Mouse (Mus musculus) heart, adult 2 months (tissue): ENCODE results near the gene Mllt11.

Experiments used
- CTCF ChIP-seq: fragments of 200-600 bp; IDR thresholded peaks from 2 replicates; pipeline ENCODE4 v1.8.1; 2022; ENCODE audit warnings: antibody characterized with exemption, mild to moderate bottlenecking, moderate library complexity
- EP300 ChIP-seq: fragments of 200-500 bp; IDR thresholded peaks from 2 replicates; pipeline ENCODE4 v1.6.1; 2011; ENCODE audit warnings: low read depth, low read length, control low read depth; ENCODE audit not compliant: insufficient read depth
- POLR2A ChIP-seq: fragments of 200-500 bp; IDR thresholded peaks from 2 replicates; pipeline ENCODE4 v1.6.1; 2011; ENCODE audit warnings: mild to moderate bottlenecking, low read depth, low read length, control low read depth; ENCODE audit not compliant: insufficient read depth

DNA sequence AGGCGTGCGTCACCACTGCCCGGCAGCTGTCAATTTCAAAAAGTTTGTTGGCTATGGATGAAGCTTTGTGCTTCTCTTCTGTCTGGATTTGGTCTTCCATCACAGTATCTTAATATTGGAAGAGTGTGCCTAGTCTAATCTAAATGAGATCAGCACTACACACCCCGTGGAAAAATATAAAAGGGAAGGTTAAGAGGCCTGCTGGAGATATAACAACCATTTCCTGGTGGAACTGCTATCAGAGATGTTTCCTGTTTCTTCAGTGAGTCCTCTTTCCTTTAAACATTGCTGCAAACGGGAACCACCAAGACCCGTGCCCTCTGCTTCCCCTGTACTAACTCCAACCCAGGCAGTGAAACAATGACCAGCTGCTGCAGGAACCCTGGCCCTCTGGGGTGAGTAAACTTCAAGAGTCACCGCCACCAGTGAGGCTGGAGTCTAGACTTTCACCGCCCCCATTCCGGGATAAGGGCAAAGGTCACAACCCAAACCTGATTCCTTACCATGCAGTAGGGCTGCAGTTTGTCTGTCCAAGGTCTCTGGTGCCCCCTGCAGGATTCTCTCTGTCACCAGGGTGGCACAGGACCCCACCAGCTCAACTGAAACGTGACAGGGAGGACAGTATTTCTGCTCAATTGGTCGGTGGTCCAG is 31.2 kb upstream of the Mllt11 start:
- TF ChIP-seq CTCF (peak; percentile 84), EP300 (peak; percentile 30; the same call in 1 of the 2 replicates), POLR2A (no peak)
